Mouse (Mus musculus): ENCODE results near the gene Unc13c. TPM values are rescaled to one million over a fixed set of nuclear protein-coding genes. Genes with fewer than 3 reads are reported as not detected.

Gene Unc13c
- polyA plus RNA-seq, 1 experiment from 2014 or later, result 3.3 TPM

DNA sequence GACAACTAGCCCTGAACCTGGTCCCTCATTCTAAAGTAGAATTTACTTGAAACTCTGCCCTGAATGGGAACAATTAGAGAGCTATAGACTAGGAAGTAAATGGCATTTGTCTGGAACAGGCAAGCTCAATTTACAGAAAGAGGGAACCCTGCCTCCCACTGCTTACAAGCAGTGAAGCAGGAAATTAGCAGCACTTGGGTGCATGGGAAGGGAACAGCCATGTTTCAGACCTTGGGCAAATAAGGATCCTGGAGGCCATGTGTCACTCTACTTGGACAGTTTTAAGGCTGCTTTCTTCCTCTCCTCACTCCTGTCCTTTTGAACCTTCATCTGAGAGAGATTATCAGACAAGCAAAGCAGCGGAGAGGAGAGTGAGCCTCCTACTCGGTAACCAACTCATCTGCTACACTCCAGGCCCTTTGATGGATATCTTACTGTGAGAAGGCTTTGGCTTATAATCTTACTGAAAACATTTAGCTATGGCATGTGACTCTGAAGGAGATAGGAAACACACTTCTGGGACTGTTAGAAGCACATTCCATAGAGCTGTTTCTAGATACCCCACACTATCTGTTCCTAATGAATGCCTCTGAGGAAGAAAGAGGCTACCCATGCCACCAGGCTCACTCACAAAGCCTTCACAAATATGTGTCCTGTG lies 101.2 kb downstream of the Unc13c start:
- Histone ChIP-seq H3K27ac (replicated peaks in 1 of 2; ENCODE audit: control insufficient read depth in 1 of 2, insufficient read depth in 1 of 2, low read depth in 2 of 2, low read length in 2 of 2) (peak overlapping the region in 1 of 2 experiments; percentile 2; a peak in 1 of 4 replicates), H3K27me3 (ENCODE audit: control insufficient read depth, insufficient read depth, low read length) (no peaks in the 10 kb centered on the region), H3K9me3 (ENCODE audit: control insufficient read depth, low read length) (no peaks in the 10 kb centered on the region), H3K4me1 (ENCODE audit: control insufficient read depth in 2 of 2, insufficient read depth in 2 of 2, low read length in 2 of 2) (peaks cover 6 to 13% of the 10 kb centered on the region in 2 experiments), H3K36me3 (ENCODE audit: control insufficient read depth, insufficient read depth, low read length) (no peaks in the 10 kb centered on the region), H3K9ac (ENCODE audit: low read length) (peak overlapping the region; percentile 16; the same call in 1 of the 2 replicates), H3K4me3 (ENCODE audit: control insufficient read depth in 1 of 2, insufficient read depth in 1 of 2, low read depth in 1 of 2, low read length in 2 of 2) (no peak overlapping the region), H3K4me2 (ENCODE audit: low read length) (no peak overlapping the region)
- 10% methylated on average over 2 of the region's 2 CpGs for WGBS
- ATAC-seq (ENCODE audit: insufficient number of reproducible peaks, insufficient read depth, low FRiP score, low read depth), result no peak

DNA sequence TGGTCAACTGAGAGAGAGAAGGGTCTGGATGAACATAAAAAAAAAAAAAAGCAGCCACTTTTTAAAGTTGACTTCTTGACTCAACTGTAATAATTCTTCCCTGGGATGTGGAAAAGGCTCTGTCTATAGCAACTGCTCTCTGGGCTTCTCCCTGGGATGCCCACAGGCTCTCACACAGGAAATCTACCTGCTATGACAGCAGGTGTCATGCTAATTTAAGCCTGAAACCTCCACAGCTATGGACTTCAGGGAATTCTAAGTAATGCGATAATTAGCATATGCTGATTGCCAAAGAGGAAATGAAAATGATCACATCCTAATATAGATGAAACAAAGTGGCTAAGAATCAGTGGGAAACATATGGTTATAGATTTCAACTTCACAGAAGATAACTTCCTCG lies 102.1 kb downstream of the Unc13c start:
- no peaks in the 10 kb centered on the region for H3K9me3 ChIP-seq (ENCODE audit: control insufficient read depth, low read length)
- no peak overlapping the region for H3K4me3 ChIP-seq (ENCODE audit: control insufficient read depth in 1 of 2, insufficient read depth in 1 of 2, low read depth in 1 of 2, low read length in 2 of 2)
- no peak overlapping the region for H3K4me2 ChIP-seq (ENCODE audit: low read length)
- H3K27ac ChIP-seq (replicated peaks in 1 of 2; ENCODE audit: control insufficient read depth in 1 of 2, insufficient read depth in 1 of 2, low read depth in 2 of 2, low read length in 2 of 2), result no peak overlapping the region
- no peak overlapping the region for H3K9ac ChIP-seq (ENCODE audit: low read length)
- WGBS, result 82% methylated on average over 2 of the region's 2 CpGs
- peaks cover 6 to 13% of the 10 kb centered on the region in 2 experiments for H3K4me1 ChIP-seq (ENCODE audit: control insufficient read depth in 2 of 2, insufficient read depth in 2 of 2, low read length in 2 of 2)
- ATAC-seq (ENCODE audit: insufficient number of reproducible peaks, insufficient read depth, low FRiP score, low read depth), result no peak
- no peaks in the 10 kb centered on the region for H3K36me3 ChIP-seq (ENCODE audit: control insufficient read depth, insufficient read depth, low read length)
- no peaks in the 10 kb centered on the region for H3K27me3 ChIP-seq (ENCODE audit: control insufficient read depth, insufficient read depth, low read length)

DNA sequence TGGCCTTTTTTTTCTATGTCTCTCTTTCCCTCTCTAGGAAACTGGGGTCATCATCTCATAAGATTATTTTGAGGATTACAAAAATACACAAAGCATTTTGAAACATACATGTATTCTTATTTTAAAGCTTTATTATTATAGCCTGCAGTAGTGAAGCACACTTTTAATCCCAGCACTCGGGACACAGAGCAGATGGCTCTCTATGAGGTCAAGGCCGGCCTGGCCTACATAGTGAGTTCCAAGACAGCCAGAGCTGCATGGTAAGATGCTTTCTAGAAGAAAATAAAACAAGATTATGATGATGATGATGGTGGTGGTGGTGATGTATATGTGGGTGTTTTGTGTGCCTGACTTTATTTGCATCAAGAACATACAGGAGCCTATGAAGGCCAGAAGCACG lies 109.3 kb downstream of the Unc13c start:
- Histone ChIP-seq H3K27ac (replicated peaks in 1 of 2; ENCODE audit: control insufficient read depth in 1 of 2, insufficient read depth in 1 of 2, low read depth in 2 of 2, low read length in 2 of 2) (no peak overlapping the region), H3K4me2 (ENCODE audit: low read length) (no peak overlapping the region), H3K9me3 (ENCODE audit: control insufficient read depth, low read length) (no peaks in the 10 kb centered on the region), H3K9ac (ENCODE audit: low read length) (no peak overlapping the region), H3K4me3 (ENCODE audit: control insufficient read depth in 1 of 2, insufficient read depth in 1 of 2, low read depth in 1 of 2, low read length in 2 of 2) (no peak overlapping the region), H3K4me1 (ENCODE audit: control insufficient read depth in 2 of 2, insufficient read depth in 2 of 2, low read length in 2 of 2) (no peaks in the 10 kb centered on the region), H3K27me3 (ENCODE audit: control insufficient read depth, insufficient read depth, low read length) (no peaks in the 10 kb centered on the region), H3K36me3 (ENCODE audit: control insufficient read depth, insufficient read depth, low read length) (no peaks in the 10 kb centered on the region)
- WGBS, result 89% methylated on average over 3 of the region's 3 CpGs
- ATAC-seq (ENCODE audit: insufficient number of reproducible peaks, insufficient read depth, low FRiP score, low read depth), result no peak

DNA sequence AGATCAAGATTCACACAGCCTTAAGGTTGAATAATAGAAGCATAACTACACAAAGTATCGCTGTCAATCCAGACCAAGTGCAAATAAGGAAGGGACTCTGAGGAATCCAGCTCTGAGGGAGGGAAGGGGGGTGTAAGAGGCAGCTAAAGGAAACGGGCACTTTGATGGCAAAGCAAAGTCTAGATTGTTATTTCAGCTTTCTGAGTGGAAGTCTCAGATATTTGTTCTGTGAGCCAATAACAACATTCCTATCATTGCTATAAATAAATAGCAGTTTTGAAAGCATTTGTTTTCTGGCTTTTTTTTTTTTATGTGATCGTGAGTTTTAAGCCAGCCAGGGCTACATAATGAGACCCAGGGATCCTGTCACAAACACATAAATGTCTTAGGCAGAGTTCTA lies 114.5 kb downstream of the Unc13c start:
- Histone ChIP-seq H3K27ac (replicated peaks in 1 of 2; ENCODE audit: control insufficient read depth in 1 of 2, insufficient read depth in 1 of 2, low read depth in 2 of 2, low read length in 2 of 2) (no peak overlapping the region), H3K9me3 (ENCODE audit: control insufficient read depth, low read length) (no peaks in the 10 kb centered on the region), H3K9ac (ENCODE audit: low read length) (no peak overlapping the region), H3K36me3 (ENCODE audit: control insufficient read depth, insufficient read depth, low read length) (no peaks in the 10 kb centered on the region), H3K4me3 (ENCODE audit: control insufficient read depth in 1 of 2, insufficient read depth in 1 of 2, low read depth in 1 of 2, low read length in 2 of 2) (no peak overlapping the region), H3K4me1 (ENCODE audit: control insufficient read depth in 2 of 2, insufficient read depth in 2 of 2, low read length in 2 of 2) (no peaks in the 10 kb centered on the region), H3K4me2 (ENCODE audit: low read length) (no peak overlapping the region), H3K27me3 (ENCODE audit: control insufficient read depth, insufficient read depth, low read length) (no peaks in the 10 kb centered on the region)
- WGBS, result 47% methylated on average over 3 of the region's 3 CpGs
- no peak for ATAC-seq (ENCODE audit: insufficient number of reproducible peaks, insufficient read depth, low FRiP score, low read depth)

DNA sequence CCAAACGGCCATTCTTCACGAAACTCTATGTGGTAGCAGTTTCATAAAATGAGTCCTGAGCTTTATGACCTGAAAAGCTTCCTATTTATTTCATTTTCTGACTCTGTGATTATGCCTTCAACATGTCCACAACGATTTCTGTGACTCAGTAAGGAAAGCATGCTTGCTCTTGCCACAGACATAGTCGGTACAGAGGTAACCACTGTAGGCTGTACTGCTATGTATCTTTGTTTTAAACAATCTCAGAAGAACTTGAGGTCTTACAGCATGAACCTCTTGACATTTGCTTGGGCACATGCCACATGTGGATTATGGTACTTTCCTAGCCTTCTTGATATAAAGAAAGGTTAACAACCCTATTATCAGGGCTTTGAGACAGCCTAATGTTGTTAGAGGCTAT lies 162.1 kb downstream of the Unc13c start:
- WGBS, result 71% methylated on average over 4 of the region's 4 CpGs
- Histone ChIP-seq H3K4me1 (ENCODE audit: control insufficient read depth in 2 of 2, insufficient read depth in 2 of 2, low read length in 2 of 2) (no peaks in the 10 kb centered on the region), H3K27me3 (ENCODE audit: control insufficient read depth, insufficient read depth, low read length) (no peaks in the 10 kb centered on the region), H3K9ac (ENCODE audit: low read length) (no peak overlapping the region), H3K4me2 (ENCODE audit: low read length) (no peak overlapping the region), H3K36me3 (ENCODE audit: control insufficient read depth, insufficient read depth, low read length) (no peaks in the 10 kb centered on the region), H3K27ac (replicated peaks in 1 of 2; ENCODE audit: control insufficient read depth in 1 of 2, insufficient read depth in 1 of 2, low read depth in 2 of 2, low read length in 2 of 2) (no peak overlapping the region), H3K9me3 (ENCODE audit: control insufficient read depth, low read length) (0 out of 2 replicates have a peak, but pooled peaks cover 3% of the 10 kb centered on the region), H3K4me3 (ENCODE audit: control insufficient read depth in 1 of 2, insufficient read depth in 1 of 2, low read depth in 1 of 2, low read length in 2 of 2) (no peak overlapping the region)
- no peak for ATAC-seq (ENCODE audit: insufficient number of reproducible peaks, insufficient read depth, low FRiP score, low read depth)

DNA sequence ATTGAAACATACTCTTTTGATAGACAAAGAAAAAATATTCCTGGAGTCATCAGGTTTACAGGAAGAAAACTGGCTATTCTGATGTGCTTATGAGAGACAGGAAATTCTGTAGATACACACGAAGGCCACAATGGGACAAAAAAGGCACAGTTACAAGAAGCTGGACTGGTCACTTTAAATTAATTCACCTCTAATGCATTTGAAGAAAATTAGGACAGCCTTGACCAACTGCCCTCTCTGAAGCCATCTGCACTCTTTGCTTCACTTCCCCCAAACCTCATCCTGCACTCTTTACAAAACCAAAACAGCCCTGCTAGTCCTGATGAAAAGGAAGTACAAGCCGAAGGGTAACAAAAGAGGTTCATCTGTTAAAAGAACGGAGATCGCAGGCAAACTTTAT lies 194.2 kb downstream of the Unc13c start:
- Histone ChIP-seq H3K4me2 (ENCODE audit: low read length) (no peak overlapping the region), H3K4me3 (ENCODE audit: control insufficient read depth in 1 of 2, insufficient read depth in 1 of 2, low read depth in 1 of 2, low read length in 2 of 2) (no peak overlapping the region), H3K27me3 (ENCODE audit: control insufficient read depth, insufficient read depth, low read length) (no peaks in the 10 kb centered on the region), H3K27ac (replicated peaks in 1 of 2; ENCODE audit: control insufficient read depth in 1 of 2, insufficient read depth in 1 of 2, low read depth in 2 of 2, low read length in 2 of 2) (no peak overlapping the region), H3K9me3 (ENCODE audit: control insufficient read depth, low read length) (no peaks in the 10 kb centered on the region), H3K36me3 (ENCODE audit: control insufficient read depth, insufficient read depth, low read length) (no peaks in the 10 kb centered on the region), H3K9ac (ENCODE audit: low read length) (no peak overlapping the region), H3K4me1 (ENCODE audit: control insufficient read depth in 2 of 2, insufficient read depth in 2 of 2, low read length in 2 of 2) (no peaks in the 10 kb centered on the region)
- no peak for ATAC-seq (ENCODE audit: insufficient number of reproducible peaks, insufficient read depth, low FRiP score, low read depth)
- WGBS, result 77% methylated on average over 4 of the region's 4 CpGs

DNA sequence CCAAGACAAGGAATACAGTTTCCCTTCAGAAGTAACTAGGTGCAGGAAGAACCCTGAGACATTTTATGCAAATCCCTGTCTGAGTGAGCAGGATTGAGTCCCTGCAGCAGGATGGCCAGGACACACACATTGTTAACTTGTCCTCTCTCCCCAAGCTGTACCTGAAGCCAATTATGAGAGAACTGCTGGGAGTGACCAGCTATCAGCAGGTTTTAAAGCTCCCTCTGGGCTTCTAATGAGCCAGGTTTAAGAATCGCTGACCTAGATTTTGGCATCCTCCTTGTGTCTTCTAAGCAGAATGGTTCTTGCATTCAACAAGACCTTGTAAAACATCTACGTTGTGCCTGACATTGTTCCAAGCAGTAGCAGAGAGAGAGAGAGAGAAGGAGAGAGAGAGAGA lies 213.6 kb downstream of the Unc13c start:
- 79% methylated on average over 2 of the region's 2 CpGs for WGBS
- no peak overlapping the region for H3K27ac ChIP-seq (replicated peaks in 1 of 2; ENCODE audit: control insufficient read depth in 1 of 2, insufficient read depth in 1 of 2, low read depth in 2 of 2, low read length in 2 of 2)
- H3K9me3 ChIP-seq (ENCODE audit: control insufficient read depth, low read length), result no peaks in the 10 kb centered on the region
- peaks cover 3 to 20% of the 10 kb centered on the region in 2 experiments for H3K4me1 ChIP-seq (ENCODE audit: control insufficient read depth in 2 of 2, insufficient read depth in 2 of 2, low read length in 2 of 2)
- H3K27me3 ChIP-seq (ENCODE audit: control insufficient read depth, insufficient read depth, low read length), result no peaks in the 10 kb centered on the region
- no peak overlapping the region for H3K4me3 ChIP-seq (ENCODE audit: control insufficient read depth in 1 of 2, insufficient read depth in 1 of 2, low read depth in 1 of 2, low read length in 2 of 2)
- H3K4me2 ChIP-seq (ENCODE audit: low read length), result no peak overlapping the region
- no peak for ATAC-seq (ENCODE audit: insufficient number of reproducible peaks, insufficient read depth, low FRiP score, low read depth)
- H3K36me3 ChIP-seq (ENCODE audit: control insufficient read depth, insufficient read depth, low read length), result no peaks in the 10 kb centered on the region
- H3K9ac ChIP-seq (ENCODE audit: low read length), result no peak overlapping the region

DNA sequence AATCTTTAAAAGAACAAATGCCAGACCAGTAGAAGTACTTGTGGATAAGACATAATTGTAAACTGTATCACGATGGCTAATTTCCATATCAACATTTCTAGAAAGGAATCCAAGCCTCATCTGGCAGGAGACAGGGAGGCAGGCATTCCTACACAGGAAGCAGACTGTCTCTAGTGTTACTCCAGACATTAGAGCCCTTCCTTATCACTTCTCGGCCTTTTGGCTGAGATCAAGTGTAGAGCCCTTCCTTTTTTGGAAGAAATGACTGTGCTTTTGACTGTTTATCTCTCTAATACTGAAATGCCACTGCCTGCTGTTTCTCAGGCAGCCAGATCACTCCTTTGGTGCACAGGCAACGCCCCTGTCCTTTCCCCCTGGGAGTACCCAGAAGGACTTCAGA lies 215.3 kb downstream of the Unc13c start:
- ATAC-seq (ENCODE audit: insufficient number of reproducible peaks, insufficient read depth, low FRiP score, low read depth), result peak; percentile 59; the same call in 1 of the 2 replicates
- WGBS, result 1% methylated on average over 3 of the region's 3 CpGs

More for the DNA sequence above, 215.3 kb downstream of the Unc13c start:
- H3K36me3 ChIP-seq (ENCODE audit: control insufficient read depth, insufficient read depth, low read length), result no peaks in the 10 kb centered on the region
- H3K9ac ChIP-seq (ENCODE audit: low read length), result no peak overlapping the region
- H3K9me3 ChIP-seq (ENCODE audit: control insufficient read depth, low read length), result no peaks in the 10 kb centered on the region
- H3K4me3 ChIP-seq (ENCODE audit: control insufficient read depth in 1 of 2, insufficient read depth in 1 of 2, low read depth in 1 of 2, low read length in 2 of 2), result no peak overlapping the region
- no peaks in the 10 kb centered on the region for H3K27me3 ChIP-seq (ENCODE audit: control insufficient read depth, insufficient read depth, low read length)
- no peak overlapping the region for H3K4me2 ChIP-seq (ENCODE audit: low read length)
- H3K27ac ChIP-seq (replicated peaks in 1 of 2; ENCODE audit: control insufficient read depth in 1 of 2, insufficient read depth in 1 of 2, low read depth in 2 of 2, low read length in 2 of 2), result peak overlapping the region; percentile 59 to 73
- H3K4me1 ChIP-seq (ENCODE audit: control insufficient read depth in 2 of 2, insufficient read depth in 2 of 2, low read length in 2 of 2), result peaks cover 3 to 20% of the 10 kb centered on the region in 2 experiments
